23 mouse cellular contexts compared by ENCODE assay signal in genomic region chr5:21386432-21386831, GRCm38 (mm10). TPM values are rescaled to one million over a fixed set of nuclear protein-coding genes. Genes with fewer than 3 reads are reported as not detected.
DNase-seq lines count a peak whose midpoint lies in the region; ATAC-seq and TF ChIP-seq lines count a peak whose summit lies in the region.
"Had no signal": no experiment of that assay in that cellular context is flagged by ENCODE, and none has a peak within 500 bp of the region (broad histone marks: within the 10 kb centered on the region; RNA-seq: fewer than 3 reads in every experiment).

No protein-coding gene starts in this region.

- no peaks in the 10 kb centered on the region for H3K9me3 ChIP-seq in midbrain, embryonic 10.5 days (replicated peaks)
- H3K9me3 ChIP-seq: forebrain, embryonic 12.5 days; heart, embryonic 12.5 days; liver, embryonic 13.5 days; megakaryocyte, embryonic 14.5 days; neural tube, embryonic 12.5 days had no signal

- TF ChIP-seq POLR2A in liver, adult 2 months (IDR thresholded peaks at IDR 0.05; ENCODE audit: extremely low read depth, insufficient read depth, low read length): no peak
- no peak for TF ChIP-seq POLR2A in spleen, adult 2 months (IDR thresholded peaks at IDR 0.05; ENCODE audit: low read depth, low read length)

- no peaks in the 10 kb centered on the region for H3K36me3 ChIP-seq in liver, adult 2 months (ENCODE audit: control insufficient read depth, insufficient read depth, low read length)
- no peaks in the 10 kb centered on the region for H3K36me3 ChIP-seq in spleen, adult 2 months (ENCODE audit: control insufficient read depth, insufficient read depth, low read length)
- no peaks in the 10 kb centered on the region for H3K36me3 ChIP-seq in midbrain, embryonic 10.5 days
- H3K36me3 ChIP-seq: forebrain, embryonic 12.5 days; heart, embryonic 12.5 days; liver, embryonic 13.5 days; neural tube, embryonic 12.5 days had no signal

- no peak overlapping the region for H3K9ac ChIP-seq in liver, adult 2 months (ENCODE audit: low read depth, low read length)
- H3K9ac ChIP-seq: forebrain, embryonic 12.5 days; heart, embryonic 12.5 days; hindbrain, embryonic 14.5 days; liver, embryonic 13.5 days; neural tube, embryonic 12.5 days had no signal

- no peak overlapping the region for H3K4me3 ChIP-seq in liver, adult 2 months (ENCODE audit: insufficient read depth, low read depth, low read length)
- H3K4me3 ChIP-seq in spleen, adult 2 months (ENCODE audit: extremely low read depth, insufficient read depth, insufficient read length): no peak overlapping the region
- H3K4me3 ChIP-seq in midbrain, embryonic 10.5 days: no peak overlapping the region
- H3K4me3 ChIP-seq: forebrain, embryonic 12.5 days; heart, embryonic 12.5 days; layer of hippocampus, adult 2 months; liver, embryonic 13.5 days; megakaryocyte, embryonic 14.5 days; neural tube, embryonic 12.5 days had no signal

- ATAC-seq in common myeloid progenitor, adult 5-6 weeks (replicated peaks; ENCODE audit: low read depth, poor library complexity, severe bottlenecking): peak; percentile 67
- ATAC-seq in neutrophil, adult 5-6 weeks (ENCODE audit: extremely low read depth, insufficient number of reproducible peaks, low FRiP score, poor library complexity, severe bottlenecking): peak; percentile 61

- H3K27ac ChIP-seq in liver, adult 2 months (replicated peaks; ENCODE audit: insufficient read depth, low read depth, low read length): no peak overlapping the region
- H3K27ac ChIP-seq in spleen, adult 2 months (ENCODE audit: insufficient read depth, low read length): peak overlapping the region; percentile 52; the same call in 1 of the 2 replicates
- no peak overlapping the region for H3K27ac ChIP-seq in midbrain, embryonic 10.5 days (replicated peaks)
- H3K27ac ChIP-seq: forebrain, embryonic 12.5 days; hindbrain, embryonic 14.5 days; layer of hippocampus, adult 2 months; liver, embryonic 13.5 days; neural tube, embryonic 12.5 days; stomach, postnatal 0 days had no signal

- H3K4me1 ChIP-seq in liver, adult 2 months (ENCODE audit: control insufficient read depth, insufficient read depth, low read length): peaks cover 11% of the 10 kb centered on the region
- H3K4me1 ChIP-seq in spleen, adult 2 months (ENCODE audit: control insufficient read depth, insufficient read depth, insufficient read length): peaks cover 8% of the 10 kb centered on the region
- peaks cover 3% of the 10 kb centered on the region; the same call in 1 of the 2 replicates for H3K4me1 ChIP-seq in midbrain, embryonic 10.5 days
- H3K4me1 ChIP-seq: neural tube, embryonic 12.5 days had no signal

- peak; percentile 25 for DNase-seq in liver, adult 2 months (ENCODE audit: extremely low read depth, low read depth, low spot score)
- DNase-seq in liver: no peak
- DNase-seq in spleen, adult 2 months (ENCODE audit: low read depth in 1 of 2, low spot score in 2 of 2): peak in 1 of 2 experiments; percentile 33
- DNase-seq in spleen, adult 18-20 months: no peak
- DNase-seq in cerebellum, postnatal 4 days (ENCODE audit: low spot score in 2 of 2): no peak
- DNase-seq in midbrain, embryonic 10.5 days (ENCODE audit: low spot score): no peak
- DNase-seq: cerebellum, adult 8-10 months; heart, adult 11 months; heart, postnatal 14 days; kidney, adult 8-10 months; kidney, postnatal 14 days; layer of hippocampus, postnatal 36 days; liver, embryonic 13.5 days; right cerebral cortex, adult 18-20 months had no signal

- H3K79me2 ChIP-seq in liver, adult 2 months (ENCODE audit: control insufficient read depth, insufficient read depth, low read length): no peaks in the 10 kb centered on the region

- no peaks in the 10 kb centered on the region for H3K27me3 ChIP-seq in liver, adult 2 months (ENCODE audit: control insufficient read depth, insufficient read depth, low read length)
- H3K27me3 ChIP-seq in spleen, adult 2 months (ENCODE audit: control insufficient read depth, insufficient read depth, low read length): no peaks in the 10 kb centered on the region
- no peaks in the 10 kb centered on the region for H3K27me3 ChIP-seq in midbrain, embryonic 10.5 days (ENCODE audit: low read depth, poor library complexity, severe bottlenecking)
- H3K27me3 ChIP-seq: forebrain, embryonic 12.5 days; heart, embryonic 12.5 days; liver, embryonic 13.5 days; megakaryocyte, embryonic 14.5 days; neural tube, embryonic 12.5 days had no signal

- no peak for TF ChIP-seq CTCF in liver, adult 2 months (IDR thresholded peaks at IDR 0.05; ENCODE audit: low read depth, low read length)
- TF ChIP-seq CTCF in spleen, adult 2 months (IDR thresholded peaks at IDR 0.05; ENCODE audit: extremely low read depth, insufficient read depth, insufficient read length, insufficient replicate concordance): no peak

- 72% methylated on average over 4 of the region's 4 CpGs for WGBS in liver, adult 2 months
- WGBS in spleen, adult 2 months: 41% methylated on average over 4 of the region's 4 CpGs
- 96% methylated on average over 4 of the region's 4 CpGs for WGBS in midbrain, embryonic 10.5 days

RNA-seq across cellular contexts. Expression of gene Fgl2, which starts 14.0 kb away (rescaled TPM):
- 4.5 and 4.8 TPM in 2 replicates for total RNA-seq in liver, adult 2 months (2014; rRNA removed)
- 0.50 and 1.3 TPM in 2 replicates for polyA plus RNA-seq in liver, adult 2 months (2012; rRNA removed)
- polyA plus RNA-seq in spleen, adult 2 months (2012; rRNA removed): 12.8 and 15.7 TPM in 2 replicates
- total RNA-seq in common myeloid progenitor, adult 5-6 weeks (2017): 17.9 and 20.7 TPM in 2 replicates
- 727 and 731 TPM in 2 replicates for total RNA-seq in neutrophil, adult 5-6 weeks (2017)
- 2.0 and 2.3 TPM in 2 replicates for polyA plus RNA-seq in midbrain, embryonic 10.5 days (2016; fragmentation: Nextera tagmentation; extraction: Ambion mirVana)

RNA-seq across cellular contexts. Expression of gene Ccdc146, which starts 38.0 kb away (rescaled TPM):
- total RNA-seq in liver, adult 2 months (2014; rRNA removed): not detected in 2 replicates
- not detected in 2 replicates for polyA plus RNA-seq in liver, adult 2 months (2012; rRNA removed)
- polyA plus RNA-seq in spleen, adult 2 months (2012; rRNA removed): not detected in 2 replicates
- not detected in 2 replicates for total RNA-seq in common myeloid progenitor, adult 5-6 weeks (2017)
- 15.7 and 17.1 TPM in 2 replicates for total RNA-seq in neutrophil, adult 5-6 weeks (2017)
- 0.12 TPM in 1 of 2 replicates, not detected in the other for polyA plus RNA-seq in midbrain, embryonic 10.5 days (2016; fragmentation: Nextera tagmentation; extraction: Ambion mirVana)
- polyA plus RNA-seq: liver, embryonic 13.5 days had no signal

RNA-seq across cellular contexts. Expression of gene Fam185a, which starts 38.3 kb away (rescaled TPM):
- 7.1 and 9.8 TPM in 2 replicates for total RNA-seq in liver, adult 2 months (2014; rRNA removed)
- 1.7 and 1.8 TPM in 2 replicates for polyA plus RNA-seq in liver, adult 2 months (2012; rRNA removed)
- polyA plus RNA-seq in spleen, adult 2 months (2012; rRNA removed): 1.4 TPM in 2 replicates
- 10.9 and 13.1 TPM in 2 replicates for total RNA-seq in common myeloid progenitor, adult 5-6 weeks (2017)
- total RNA-seq in neutrophil, adult 5-6 weeks (2017): 7.6 and 8.8 TPM in 2 replicates
- polyA plus RNA-seq in midbrain, embryonic 10.5 days (2016; fragmentation: Nextera tagmentation; extraction: Ambion mirVana): 4.9 and 5.8 TPM in 2 replicates

Comparison
In these comparisons a context has a peak if more than half of its experiments do, and no peak if none do; other contexts are left out.
1. RNA of gene Fgl2, which starts 14.0 kb away (total RNA-seq): 727 to 731 TPM in neutrophil, adult 5-6 weeks; 17.9 to 20.7 TPM in common myeloid progenitor, adult 5-6 weeks and 4.5 to 4.8 TPM in liver, adult 2 months; every median in the first group is over 10 times any median in the second.
2. RNA of gene Ccdc146, which starts 38.0 kb away (total RNA-seq): 15.7 to 17.1 TPM in neutrophil, adult 5-6 weeks; not detected in liver, adult 2 months and not detected in common myeloid progenitor, adult 5-6 weeks; every median in the first group is over 10 times any median in the second.